Mouse (Mus musculus) mammary gland, adult 2 months (tissue): ENCODE results near the gene Olfr750. TPM values are rescaled to one million over a fixed set of nuclear protein-coding genes. Genes with fewer than 3 reads are reported as not detected.

Experiments used
- polyA plus RNA-seq: library from polyadenylated mRNA; depleted of rRNA; stranded (reverse); fragments of >200 nt; gene quantifications from 2 replicates; pipeline ENCODE4 v1.2.3, GENCODE M21; 2012; ENCODE audit warnings: low replicate concordance; rRNA removed

The Olfr750 gene
- not detected in 2 replicates for polyA plus RNA-seq

DNA sequence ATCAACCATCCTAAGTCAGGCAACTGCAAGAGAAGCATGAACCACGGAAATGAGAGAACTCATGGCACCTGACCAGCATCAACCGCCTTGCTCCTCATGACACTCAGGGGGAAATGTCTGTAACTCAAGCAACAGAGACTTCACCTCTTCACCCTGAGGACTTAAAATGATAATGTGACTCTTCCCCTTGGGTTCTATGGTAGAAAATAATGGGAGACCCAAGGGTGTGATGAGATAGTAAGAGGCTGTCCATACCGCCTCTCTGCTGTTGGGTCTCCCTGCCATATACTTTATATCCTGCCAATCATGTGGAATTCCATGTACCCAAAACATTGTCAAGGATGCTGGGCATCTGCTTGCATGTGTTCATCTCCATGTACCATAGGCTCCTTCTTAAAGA is at the start of gene Olfr750:
Olfr750 (minus strand) TSS at position 101 of the 400 bp plus-strand sequence.

DNA sequence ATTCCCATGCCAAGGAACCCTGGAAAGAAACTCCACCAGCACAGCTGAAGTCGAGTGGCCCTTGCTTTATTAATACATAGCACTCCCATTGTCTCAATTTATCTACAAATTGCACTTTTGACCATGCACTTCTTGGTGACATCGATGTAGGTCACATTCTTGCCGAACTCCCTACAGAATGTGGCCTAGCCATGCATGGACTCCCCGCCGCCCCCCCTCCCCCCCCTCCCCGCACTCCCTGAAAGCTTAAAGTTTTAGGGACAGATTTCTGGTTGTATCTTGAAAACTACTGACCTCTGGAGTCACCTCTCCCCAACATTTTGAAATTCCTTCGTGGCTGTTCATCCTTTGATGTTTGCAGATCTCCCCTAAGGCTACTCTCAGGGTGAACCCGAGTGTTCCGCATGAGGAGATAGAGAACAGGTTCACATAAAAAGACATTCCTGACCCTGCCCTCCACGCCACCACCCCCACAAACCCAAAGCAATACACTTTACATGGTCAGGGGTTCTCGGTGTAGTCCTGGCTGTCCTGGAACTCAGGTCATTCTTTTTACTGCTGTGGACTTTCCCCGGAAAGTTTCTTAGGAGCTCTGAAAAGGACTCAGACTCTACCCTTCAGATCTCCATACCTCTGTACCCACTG is 39.8 kb upstream of the Olfr750 start, which contains the start of gene Eddm3b:
Eddm3b (plus strand) TSS at position 511 of the 645 bp plus-strand sequence.

DNA sequence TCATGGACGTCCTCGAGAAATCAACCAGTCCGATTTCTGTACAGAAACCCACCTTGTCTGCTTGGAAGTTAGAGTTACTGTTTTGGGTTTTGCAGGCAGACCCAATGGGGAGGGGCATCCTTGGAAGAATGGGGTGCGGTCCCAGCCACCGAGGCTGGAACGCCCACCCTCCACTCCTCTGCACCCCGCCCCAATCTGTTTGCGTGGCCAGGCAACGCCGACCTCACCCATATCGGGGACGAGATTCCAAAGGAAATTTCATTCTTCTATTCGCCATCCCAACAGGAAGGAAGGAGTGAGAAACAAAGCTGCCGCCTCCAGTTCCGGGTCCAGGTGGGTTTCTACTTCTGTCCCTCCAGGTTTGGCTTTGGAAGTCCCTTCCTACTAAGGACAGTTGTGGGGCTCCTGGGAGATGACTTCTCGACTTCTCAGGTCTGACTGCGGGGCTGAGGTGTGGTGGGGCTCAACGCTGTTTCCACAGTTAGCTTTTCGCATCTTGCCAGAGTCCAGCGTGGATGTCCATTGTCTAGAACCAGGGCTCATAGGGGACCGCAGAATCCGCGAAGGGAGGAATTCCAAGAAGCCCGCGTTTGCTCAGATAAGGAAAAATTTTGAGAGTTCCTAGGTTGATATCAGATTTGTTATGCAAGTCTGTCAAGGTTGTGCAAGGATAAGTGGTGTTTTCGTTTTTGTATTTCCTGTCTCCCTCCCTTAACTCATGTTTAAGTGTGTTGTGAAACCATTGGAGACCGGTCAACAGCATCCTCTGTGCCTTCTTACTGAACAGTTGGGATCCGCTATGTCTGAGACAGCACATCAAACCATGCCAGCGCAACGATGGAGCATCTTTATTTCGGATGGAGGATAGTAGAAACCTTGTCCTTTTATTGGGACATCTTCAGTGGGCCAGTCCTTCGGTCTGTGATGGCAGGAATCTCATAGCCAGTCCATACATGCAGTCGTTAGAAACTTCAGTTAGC is 17.0 kb upstream of the Olfr750 start, which contains the start of the genes Rnase4 and Ang:
Rnase4 (plus strand) TSS at position 157 of the 980 bp plus-strand sequence.
Ang (plus strand) TSS at position 230 of the 980 bp plus-strand sequence.

DNA sequence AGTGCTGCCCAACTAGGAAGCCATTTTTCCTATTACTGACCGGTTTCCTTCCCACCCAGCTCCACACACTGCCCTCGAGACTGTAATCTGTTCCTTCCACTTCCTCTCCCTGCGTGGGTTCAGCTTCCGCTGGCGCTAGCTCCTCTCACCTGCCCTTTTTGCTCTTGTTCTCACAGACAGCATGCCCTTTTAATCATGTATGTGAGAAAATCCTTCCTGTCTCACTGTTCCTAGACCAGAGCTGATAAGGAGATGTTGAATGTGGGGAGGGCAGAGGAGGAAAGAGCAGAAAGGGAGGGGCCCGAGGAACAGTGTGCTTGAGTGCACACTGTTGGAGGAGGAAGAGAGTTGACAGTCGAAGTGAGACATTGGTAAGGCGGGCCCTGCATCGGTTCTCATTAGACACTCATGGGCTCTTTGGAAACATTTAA is 16.8 kb downstream of the Olfr750 start, which contains the start of gene Rnase12:
Rnase12 (minus strand) TSS at position 261 of the 431 bp plus-strand sequence.

GRCm38 (mm10) chr14:51050063-51050462 is 24.2 kb downstream of the Olfr750 start, which contains the start of gene Rnase11:
TSS of gene Rnase11 (minus strand) at chr14:51050163.

DNA sequence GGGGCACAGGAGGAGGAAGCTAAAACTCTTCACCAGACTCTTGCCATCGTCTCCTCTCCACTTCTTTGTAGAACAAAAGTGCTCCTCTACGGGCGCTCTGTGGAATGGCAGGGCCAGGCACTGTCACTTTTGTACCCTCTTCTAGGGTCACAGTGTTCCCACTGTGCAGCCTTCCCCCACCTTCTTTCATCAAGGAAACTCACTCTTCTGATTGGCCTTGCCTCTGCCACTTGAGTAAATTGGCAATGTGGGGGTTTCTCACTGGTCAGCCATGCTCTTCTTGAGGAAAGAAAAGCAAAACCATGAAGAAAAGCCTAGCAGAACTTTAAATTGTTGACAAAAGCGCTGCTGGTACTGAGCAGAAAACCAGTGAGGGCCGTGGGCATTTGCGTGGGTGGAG is 32.5 kb downstream of the Olfr750 start, which contains the start of gene Rnase9:
Rnase9 (minus strand) TSS at position 101 of the 400 bp plus-strand sequence.

Other genes with a start within 250 kb of the Olfr750 start
- 42.0 and 46.3 TPM in 2 replicates for gene Tep1, start 203.9 kb downstream of the Olfr750 start, polyA plus RNA-seq
- gene Klhl33, start 176.9 kb downstream of the Olfr750 start, polyA plus RNA-seq, result 2.2 and 24.0 TPM in 2 replicates
- gene Osgep, start 149.5 kb downstream of the Olfr750 start, polyA plus RNA-seq, result 91.2 and 179 TPM in 2 replicates
- 32.1 and 70.1 TPM in 2 replicates for gene Apex1, start 149.5 kb downstream of the Olfr750 start, polyA plus RNA-seq
- 100 and 139 TPM in 2 replicates for gene Pip4p1, start 143.6 kb downstream of the Olfr750 start, polyA plus RNA-seq
- gene Pnp, start 143.4 kb downstream of the Olfr750 start, polyA plus RNA-seq, result 32.2 and 73.1 TPM in 2 replicates
- gene Gm49342, start 129.9 kb downstream of the Olfr750 start, polyA plus RNA-seq, result 13.4 and 26.9 TPM in 2 replicates
- 1.5 and 3.5 TPM in 2 replicates for gene Pnp2, start 118.4 kb downstream of the Olfr750 start, polyA plus RNA-seq
- 0.38 and 0.83 TPM in 2 replicates for gene Rnase10, start 66.7 kb downstream of the Olfr750 start, polyA plus RNA-seq
- gene Rnase9, start 32.6 kb downstream of the Olfr750 start, polyA plus RNA-seq, result not detected in 2 replicates
- not detected in 2 replicates for gene Rnase11, start 24.3 kb downstream of the Olfr750 start, polyA plus RNA-seq
- gene Rnase12, start 16.8 kb downstream of the Olfr750 start, polyA plus RNA-seq, result not detected in 2 replicates
- gene Rnase4, start 16.6 kb upstream of the Olfr750 start, polyA plus RNA-seq, result 251 and 590 TPM in 2 replicates
- 13.7 and 30.3 TPM in 2 replicates for gene Ang, start 16.7 kb upstream of the Olfr750 start, polyA plus RNA-seq
- not detected in 2 replicates for gene Eddm3b, start 40.0 kb upstream of the Olfr750 start, polyA plus RNA-seq
- gene Rnase6, start 49.5 kb upstream of the Olfr750 start, polyA plus RNA-seq, result 32.8 and 44.9 TPM in 2 replicates
- 0.23 and 1.6 TPM in 2 replicates for gene Rnase1, start 72.3 kb upstream of the Olfr750 start, polyA plus RNA-seq
- 1.9 TPM in 1 of 2 replicates, not detected in the other for gene Rnase2b, start 87.8 kb upstream of the Olfr750 start, polyA plus RNA-seq
- gene Ang2, start 124.7 kb upstream of the Olfr750 start, polyA plus RNA-seq, result not detected in 2 replicates
- gene Ear14, start 129.0 kb upstream of the Olfr750 start, polyA plus RNA-seq, result not detected in 2 replicates
- gene Rnase2a, start 181.7 kb upstream of the Olfr750 start, polyA plus RNA-seq, result 0.20 TPM in 1 of 2 replicates, not detected in the other